Mouse (Mus musculus): ENCODE measurements around the gene Tmem91. TPM values are rescaled to one million over a fixed set of nuclear protein-coding genes. Genes with fewer than 3 reads are reported as not detected.

The Tmem91 gene
- polyA plus RNA-seq, 1 experiment from 2014 or later = 1.9 TPM

DNA sequence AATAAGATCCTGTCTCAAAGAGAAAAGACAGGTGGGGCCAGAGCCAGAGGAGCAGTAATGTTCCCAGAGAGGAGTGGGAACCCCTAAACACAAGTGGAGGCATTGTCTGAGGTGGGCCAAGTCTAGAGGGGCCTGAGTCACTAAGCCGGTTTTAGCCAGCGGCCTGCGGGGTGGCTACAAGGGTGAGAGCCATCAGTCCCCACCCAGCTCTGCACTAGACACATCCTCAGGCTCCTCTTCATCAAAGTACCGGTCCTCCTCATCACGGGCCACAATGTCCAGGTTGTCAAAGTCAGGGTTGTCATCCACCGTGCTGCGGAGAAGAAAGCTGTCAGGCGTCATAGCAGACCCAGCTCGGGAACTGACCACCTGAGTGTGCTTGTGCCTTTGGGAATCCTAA lies 37.8 kb upstream of the Tmem91 start:
- WGBS = 90% methylated on average over 9 of the region's 9 CpGs
- peaks cover 44% of the 10 kb centered on the region for H3K36me3 ChIP-seq (ENCODE audit: control insufficient read depth, insufficient read depth, low read length)
- no peaks in the 10 kb centered on the region for H3K9me3 ChIP-seq (ENCODE audit: control insufficient read depth, low read length)
- no peak for DNase-seq (ENCODE audit: low spot score)
- no peaks in the 10 kb centered on the region for H3K27me3 ChIP-seq (replicated peaks; ENCODE audit: control insufficient read depth, insufficient read depth, low read length)
- no peak overlapping the region for H3K9ac ChIP-seq (ENCODE audit: low read depth, low read length)
- peaks cover 31% of the 10 kb centered on the region for H3K4me1 ChIP-seq (ENCODE audit: control insufficient read depth, insufficient read depth, low read length)
- ATAC-seq (ENCODE audit: low read depth) = no peak
- no peak overlapping the region for H3K4me3 ChIP-seq (ENCODE audit: low read depth, low read length)
- no peak overlapping the region for H3K27ac ChIP-seq (replicated peaks; ENCODE audit: low read depth, low read length)
- H3K4me2 ChIP-seq (ENCODE audit: low read depth, low read length) = no peak overlapping the region

DNA sequence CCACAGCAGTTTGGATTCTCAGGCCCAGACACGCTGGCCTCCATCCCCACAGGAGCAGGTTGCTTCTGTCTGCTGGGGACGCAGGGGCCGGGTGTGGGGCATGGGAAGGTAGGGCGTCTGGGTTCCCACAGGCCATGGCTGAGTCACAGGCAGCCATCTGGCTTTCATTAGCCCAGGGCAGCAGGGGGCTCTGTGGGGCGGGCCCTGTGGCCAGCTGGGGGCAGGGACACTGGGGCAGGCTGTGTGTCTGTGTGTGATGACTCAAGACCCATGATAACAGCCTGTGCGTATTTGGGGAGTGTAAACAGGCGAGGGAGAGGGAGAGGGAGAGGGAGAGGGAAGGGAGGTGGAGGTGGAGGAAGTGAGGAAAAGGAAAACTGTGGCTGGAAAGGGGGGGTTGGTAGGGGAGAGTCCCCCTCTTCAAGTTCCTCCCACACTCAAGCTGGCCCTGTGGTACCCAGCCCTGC lies 36.8 kb upstream of the Tmem91 start:
- peaks cover 44% of the 10 kb centered on the region for H3K36me3 ChIP-seq (ENCODE audit: control insufficient read depth, insufficient read depth, low read length)
- H3K4me1 ChIP-seq (ENCODE audit: control insufficient read depth, insufficient read depth, low read length) = peaks cover 25% of the 10 kb centered on the region
- H3K27ac ChIP-seq (replicated peaks; ENCODE audit: low read depth, low read length) = peak overlapping the region; percentile 63
- ATAC-seq (ENCODE audit: low read depth) = peak; percentile 51
- no peak overlapping the region for H3K4me3 ChIP-seq (ENCODE audit: low read depth, low read length)
- H3K9ac ChIP-seq (ENCODE audit: low read depth, low read length) = 0 out of 2 replicates have a peak overlapping the region, but pooled peaks have one; percentile 30
- DNase-seq (ENCODE audit: low spot score) = peak; percentile 69
- no peaks in the 10 kb centered on the region for H3K9me3 ChIP-seq (ENCODE audit: control insufficient read depth, low read length)
- WGBS = 8% methylated on average over 7 of the region's 7 CpGs
- no peak overlapping the region for H3K4me2 ChIP-seq (ENCODE audit: low read depth, low read length)
- H3K27me3 ChIP-seq (replicated peaks; ENCODE audit: control insufficient read depth, insufficient read depth, low read length) = no peaks in the 10 kb centered on the region

DNA sequence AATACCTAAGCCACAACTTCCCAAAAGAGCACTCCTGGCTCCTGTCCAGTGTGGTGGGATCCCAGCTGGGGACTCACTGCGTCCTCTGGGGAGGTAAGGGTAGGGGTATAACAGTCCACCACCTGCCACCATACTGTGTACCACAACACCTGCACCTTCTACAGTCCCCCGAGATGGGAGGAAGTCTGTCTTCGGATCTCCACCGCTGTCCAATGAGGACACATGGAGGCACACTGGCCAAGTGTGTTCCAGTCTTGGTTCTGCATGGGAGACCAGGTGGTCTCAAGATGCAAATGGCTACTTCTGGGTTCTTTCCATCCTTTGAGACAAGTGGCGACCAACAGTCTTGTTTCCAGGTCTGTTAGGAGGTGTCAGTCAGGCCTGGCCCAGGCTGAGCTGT lies 36.2 kb upstream of the Tmem91 start:
- peaks cover 25% of the 10 kb centered on the region for H3K4me1 ChIP-seq (ENCODE audit: control insufficient read depth, insufficient read depth, low read length)
- DNase-seq (ENCODE audit: low spot score) (no peak), ATAC-seq (ENCODE audit: low read depth) (no peak)
- H3K4me3 ChIP-seq (ENCODE audit: low read depth, low read length) = no peak overlapping the region
- H3K9me3 ChIP-seq (ENCODE audit: control insufficient read depth, low read length) = no peaks in the 10 kb centered on the region
- peak overlapping the region; percentile 53; the same call in 1 of the 2 replicates for H3K9ac ChIP-seq (ENCODE audit: low read depth, low read length)
- peak overlapping the region; percentile 40 for H3K4me2 ChIP-seq (ENCODE audit: low read depth, low read length)
- H3K27me3 ChIP-seq (replicated peaks; ENCODE audit: control insufficient read depth, insufficient read depth, low read length) = no peaks in the 10 kb centered on the region
- peak overlapping the region; percentile 63 for H3K27ac ChIP-seq (replicated peaks; ENCODE audit: low read depth, low read length)
- H3K36me3 ChIP-seq (ENCODE audit: control insufficient read depth, insufficient read depth, low read length) = peaks cover 42% of the 10 kb centered on the region
- 45% methylated on average over 5 of the region's 5 CpGs for WGBS

DNA sequence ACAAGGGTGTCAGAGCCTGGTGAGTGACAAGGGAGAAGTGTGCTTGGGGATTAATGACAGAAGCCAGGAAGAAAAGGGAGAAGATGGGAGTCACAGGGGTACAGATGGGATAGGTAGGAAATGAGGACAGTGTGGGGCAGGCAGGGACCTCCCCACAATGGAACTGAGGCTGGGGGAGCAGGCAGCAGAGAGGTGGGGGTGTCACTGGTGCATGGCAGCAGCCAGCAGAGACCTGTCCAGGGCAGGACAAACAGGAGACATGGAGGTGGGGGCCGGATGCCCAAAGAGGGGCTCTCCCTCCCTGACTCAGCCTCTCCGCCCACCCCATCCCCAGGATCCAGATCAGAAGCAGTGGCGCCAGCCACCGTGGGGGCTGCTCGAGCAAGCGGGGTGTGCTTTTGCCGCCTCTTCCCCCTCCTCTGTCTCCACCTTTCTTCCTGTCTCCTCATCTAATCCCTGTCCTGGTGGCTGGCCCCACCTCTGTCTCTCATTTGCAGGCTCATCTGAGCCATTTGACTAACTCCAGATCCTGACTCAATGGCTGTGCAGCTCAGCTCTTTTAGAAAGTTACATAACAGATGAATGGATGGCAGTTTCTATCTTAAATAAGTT lies 35.7 kb upstream of the Tmem91 start:
- Histone ChIP-seq H3K4me3 (ENCODE audit: low read depth, low read length) (no peak overlapping the region), H3K27ac (replicated peaks; ENCODE audit: low read depth, low read length) (peak overlapping the region; percentile 55), H3K36me3 (ENCODE audit: control insufficient read depth, insufficient read depth, low read length) (peaks cover 36% of the 10 kb centered on the region), H3K4me1 (ENCODE audit: control insufficient read depth, insufficient read depth, low read length) (peaks cover 25% of the 10 kb centered on the region), H3K4me2 (ENCODE audit: low read depth, low read length) (peak overlapping the region; percentile 40), H3K9ac (ENCODE audit: low read depth, low read length) (peak overlapping the region; percentile 53), H3K9me3 (ENCODE audit: control insufficient read depth, low read length) (no peaks in the 10 kb centered on the region), H3K27me3 (replicated peaks; ENCODE audit: control insufficient read depth, insufficient read depth, low read length) (no peaks in the 10 kb centered on the region)
- WGBS = 0% methylated on average over 5 of the region's 7 CpGs
- no peak for DNase-seq (ENCODE audit: low spot score)
- ATAC-seq (ENCODE audit: low read depth) = peak; percentile 16

DNA sequence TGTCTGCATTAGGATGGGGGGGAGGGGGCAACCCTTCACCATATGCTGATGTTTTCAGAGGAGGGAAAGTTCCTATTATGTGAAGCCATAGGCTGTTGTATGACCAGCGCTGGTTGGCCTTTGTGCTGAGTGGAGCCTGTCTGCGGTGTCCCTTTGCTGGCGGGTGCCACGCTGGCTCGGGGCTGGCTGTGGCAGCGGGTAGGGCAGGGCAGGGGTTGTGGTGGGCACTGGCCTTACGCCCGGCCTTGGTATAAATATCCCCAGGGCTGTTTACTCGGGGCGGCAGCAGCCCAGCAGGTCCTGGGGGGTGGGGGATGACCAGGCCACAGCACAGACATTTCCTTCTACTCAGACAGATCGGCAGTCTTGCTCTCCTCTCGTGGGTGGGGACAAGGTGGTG lies 35.0 kb upstream of the Tmem91 start:
- peak overlapping the region; percentile 55 for H3K27ac ChIP-seq (replicated peaks; ENCODE audit: low read depth, low read length)
- peaks cover 25% of the 10 kb centered on the region for H3K4me1 ChIP-seq (ENCODE audit: control insufficient read depth, insufficient read depth, low read length)
- peaks cover 30% of the 10 kb centered on the region for H3K36me3 ChIP-seq (ENCODE audit: control insufficient read depth, insufficient read depth, low read length)
- ATAC-seq (ENCODE audit: low read depth) (0 out of 2 replicates have a peak, but pooled peaks have one; percentile 17), DNase-seq (ENCODE audit: low spot score) (no peak)
- peak overlapping the region; percentile 53 for H3K9ac ChIP-seq (ENCODE audit: low read depth, low read length)
- no peaks in the 10 kb centered on the region for H3K9me3 ChIP-seq (ENCODE audit: control insufficient read depth, low read length)
- H3K4me3 ChIP-seq (ENCODE audit: low read depth, low read length) = no peak overlapping the region
- H3K4me2 ChIP-seq (ENCODE audit: low read depth, low read length) = peak overlapping the region; percentile 40
- 13% methylated on average over 12 of the region's 12 CpGs for WGBS
- no peaks in the 10 kb centered on the region for H3K27me3 ChIP-seq (replicated peaks; ENCODE audit: control insufficient read depth, insufficient read depth, low read length)

DNA sequence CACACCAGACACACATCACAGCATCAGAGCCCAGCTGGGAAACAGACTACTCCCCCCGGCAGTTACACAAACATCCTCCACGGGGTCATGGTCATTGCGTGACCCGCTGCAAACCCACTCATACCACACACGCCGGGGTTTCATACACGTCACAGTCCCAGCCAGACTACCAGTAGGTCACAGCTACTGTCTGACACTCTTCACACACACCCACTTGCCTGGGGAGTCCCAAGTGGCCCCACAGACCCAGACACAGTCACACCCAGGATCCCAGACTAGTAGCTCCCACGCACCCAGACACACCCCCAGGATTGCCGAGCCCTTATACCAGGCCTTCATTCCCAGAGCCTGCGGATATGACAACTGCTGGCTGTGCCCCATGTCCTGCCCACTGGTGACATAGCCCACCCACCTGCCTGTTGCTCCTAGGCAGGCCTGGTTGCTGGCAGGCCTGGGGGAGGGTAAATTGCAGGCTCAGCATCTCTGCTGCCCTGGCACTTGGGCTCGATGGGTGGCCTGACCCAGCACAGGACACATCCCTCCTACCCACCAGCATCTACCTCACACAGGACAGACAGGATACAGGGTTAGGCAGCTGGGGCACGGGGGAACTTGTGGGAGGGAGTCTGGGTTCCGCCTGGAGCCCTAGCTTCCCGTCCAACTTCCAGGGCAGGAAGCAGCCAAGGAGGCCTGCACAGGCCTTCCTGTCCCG lies 32.8 kb upstream of the Tmem91 start:
- H3K4me1 ChIP-seq (ENCODE audit: control insufficient read depth, insufficient read depth, low read length) = peaks cover 28% of the 10 kb centered on the region
- H3K27me3 ChIP-seq (replicated peaks; ENCODE audit: control insufficient read depth, insufficient read depth, low read length) = 0 out of 2 replicates have a peak, but pooled peaks cover 5% of the 10 kb centered on the region
- H3K36me3 ChIP-seq (ENCODE audit: control insufficient read depth, insufficient read depth, low read length) = peaks cover 8% of the 10 kb centered on the region
- no peak overlapping the region for H3K4me2 ChIP-seq (ENCODE audit: low read depth, low read length)
- no peaks in the 10 kb centered on the region for H3K9me3 ChIP-seq (ENCODE audit: control insufficient read depth, low read length)
- H3K4me3 ChIP-seq (ENCODE audit: low read depth, low read length) = no peak overlapping the region
- DNase-seq (ENCODE audit: low spot score) (no peak), ATAC-seq (ENCODE audit: low read depth) (peak; percentile 3; the same call in 1 of the 2 replicates)
- H3K27ac ChIP-seq (replicated peaks; ENCODE audit: low read depth, low read length) = peak overlapping the region; percentile 68
- peak overlapping the region; percentile 34 for H3K9ac ChIP-seq (ENCODE audit: low read depth, low read length)
- 31% methylated on average over 15 of the region's 15 CpGs for WGBS

DNA sequence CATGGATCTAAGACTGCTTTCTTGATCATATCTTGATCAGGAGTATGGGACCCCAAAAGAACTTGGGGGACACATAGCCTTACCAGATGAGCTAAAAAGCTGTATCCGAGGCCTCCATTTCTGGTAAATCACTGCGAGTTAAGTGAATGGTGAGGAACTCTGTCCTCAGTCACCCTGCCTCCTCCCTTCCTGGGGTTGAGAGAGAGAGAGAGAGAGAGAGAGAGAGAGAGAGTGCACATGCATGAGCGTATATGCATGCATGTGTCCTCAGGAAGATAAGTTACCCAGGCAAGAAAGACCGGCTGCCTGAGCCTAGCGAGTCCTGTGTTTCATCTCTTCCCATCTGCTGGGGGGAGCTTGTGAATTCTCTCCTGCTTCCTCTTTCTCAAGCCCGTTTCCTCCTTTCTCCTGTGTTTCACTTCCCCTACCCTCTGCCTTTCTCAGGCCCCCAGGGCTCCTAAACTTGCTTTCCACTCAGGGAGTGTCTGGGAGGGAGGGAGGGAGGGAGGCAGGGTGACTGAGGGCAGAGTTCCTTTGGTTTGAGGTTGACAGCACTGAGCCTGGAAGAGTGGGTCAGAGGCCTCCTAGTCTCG lies 31.7 kb upstream of the Tmem91 start:
- ATAC-seq (ENCODE audit: low read depth) (no peak), DNase-seq (ENCODE audit: low spot score) (no peak)
- no peak overlapping the region for H3K4me2 ChIP-seq (ENCODE audit: low read depth, low read length)
- no peak overlapping the region for H3K9ac ChIP-seq (ENCODE audit: low read depth, low read length)
- 0 out of 2 replicates have a peak, but pooled peaks cover 1% of the 10 kb centered on the region for H3K36me3 ChIP-seq (ENCODE audit: control insufficient read depth, insufficient read depth, low read length)
- H3K9me3 ChIP-seq (ENCODE audit: control insufficient read depth, low read length) = peaks cover 5% of the 10 kb centered on the region; the same call in 1 of the 2 replicates
- peaks cover 22% of the 10 kb centered on the region for H3K4me1 ChIP-seq (ENCODE audit: control insufficient read depth, insufficient read depth, low read length)
- H3K4me3 ChIP-seq (ENCODE audit: low read depth, low read length) = no peak overlapping the region
- 0 out of 2 replicates have a peak, but pooled peaks cover 5% of the 10 kb centered on the region for H3K27me3 ChIP-seq (replicated peaks; ENCODE audit: control insufficient read depth, insufficient read depth, low read length)
- H3K27ac ChIP-seq (replicated peaks; ENCODE audit: low read depth, low read length) = 0 out of 2 replicates have a peak overlapping the region, but pooled peaks have one; percentile 28
- 41% methylated on average over 6 of the region's 7 CpGs for WGBS

DNA sequence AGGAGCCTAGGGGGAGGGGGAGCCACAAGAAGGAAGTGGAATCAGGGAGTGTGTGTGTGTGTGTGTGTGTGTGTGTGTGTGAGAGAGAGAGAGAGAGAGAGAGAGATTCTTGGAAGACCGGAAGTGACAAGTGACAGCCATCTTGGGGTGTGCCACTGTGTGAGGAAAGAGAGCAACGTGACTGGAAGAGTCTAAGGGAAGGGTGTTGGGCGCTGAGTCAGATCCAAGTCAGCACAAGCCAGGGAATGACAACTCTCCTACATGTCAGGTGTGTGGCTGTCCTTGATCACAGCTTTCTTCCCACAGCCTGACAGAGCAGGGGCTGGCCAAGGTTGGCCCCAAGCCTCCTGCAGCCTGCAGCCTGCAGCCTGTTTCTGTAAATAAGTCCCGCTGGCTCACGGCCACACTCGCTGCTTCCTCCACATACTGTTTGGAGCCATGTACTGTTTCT lies 30.9 kb upstream of the Tmem91 start:
- DNase-seq (ENCODE audit: low spot score) = no peak
- Histone ChIP-seq H3K27me3 (replicated peaks; ENCODE audit: control insufficient read depth, insufficient read depth, low read length) (0 out of 2 replicates have a peak, but pooled peaks cover 5% of the 10 kb centered on the region), H3K4me2 (ENCODE audit: low read depth, low read length) (no peak overlapping the region), H3K9me3 (ENCODE audit: control insufficient read depth, low read length) (peaks cover 5% of the 10 kb centered on the region; the same call in 1 of the 2 replicates), H3K4me1 (ENCODE audit: control insufficient read depth, insufficient read depth, low read length) (peaks cover 13% of the 10 kb centered on the region), H3K27ac (replicated peaks; ENCODE audit: low read depth, low read length) (no peak overlapping the region), H3K4me3 (ENCODE audit: low read depth, low read length) (no peak overlapping the region), H3K9ac (ENCODE audit: low read depth, low read length) (no peak overlapping the region), H3K36me3 (ENCODE audit: control insufficient read depth, insufficient read depth, low read length) (0 out of 2 replicates have a peak, but pooled peaks cover 10% of the 10 kb centered on the region)
- ATAC-seq (ENCODE audit: low read depth) = no peak
- WGBS = 62% methylated on average over 6 of the region's 6 CpGs

All from embryonic facial prominence, embryonic 14.5 days (tissue).